Mouse (Mus musculus) gastrocnemius, postnatal 36 days (tissue): ENCODE measurements around the gene Inpp5k. TPM values are rescaled to one million over a fixed set of nuclear protein-coding genes. Genes with fewer than 3 reads are reported as not detected.
A peak's percentile ranks its signal among the peaks of the same experiment; 100 is the strongest.

Experiments used
- DNase-seq, 2 experiments: peaks; one replicate each; pipeline ENCODE4 v3.0.0; 2022
- intact Hi-C: fragments of 180-260 bp; cut with DNase I; formaldehyde crosslinking; loops from one replicate; pipeline ENCODE4 v1.15.1; 2025
- total RNA-seq, 2 experiments: library from RNA; stranded (reverse); gene quantifications; 2 replicates each; pipeline ENCODE4 v1.2.3; 2021

Inpp5k gene
- total RNA-seq, 2 experiments from 2014 or later, result 20.4 to 24.0 TPM

GRCm38 (mm10) chr11:75652222-75652941 lies 21.6 kb downstream of the Inpp5k start:
- DNase-seq, result no peak
- intact Hi-C loops, result no loop called here

- no peak for DNase-seq
- intact Hi-C loops, result no loop called here
These were observed 22.3 kb downstream of the Inpp5k start for GRCm38 (mm10) chr11:75652942-75653684.

GRCm38 (mm10) chr11:75653781-75654470 lies 23.1 kb downstream of the Inpp5k start:
- intact Hi-C loops, result no loop called here
- DNase-seq, result peak; percentile 62 to 71

- DNase-seq, result no peak
- intact Hi-C loops, result no loop called here
These were observed 23.9 kb downstream of the Inpp5k start for GRCm38 (mm10) chr11:75654471-75655390.

GRCm38 (mm10) chr11:75655621-75656545 lies 25.1 kb downstream of the Inpp5k start:
- peak; percentile 70 to 85 for DNase-seq
- intact Hi-C loops, result no loop called here

- intact Hi-C loops, result no loop called here
- no peak for DNase-seq
These were observed 26.1 kb downstream of the Inpp5k start for GRCm38 (mm10) chr11:75656621-75657590.

GRCm38 (mm10) chr11:75657841-75658240 lies 27.1 kb downstream of the Inpp5k start:
- intact Hi-C loops, result no loop called here
- no peak for DNase-seq

- no peak for DNase-seq
- intact Hi-C loops, result no loop called here
These were observed 27.5 kb downstream of the Inpp5k start for GRCm38 (mm10) chr11:75658311-75658710.

GRCm38 (mm10) chr11:75658996-75659750 lies 28.4 kb downstream of the Inpp5k start:
- intact Hi-C loops, result no loop called here
- no peak for DNase-seq

GRCm38 (mm10) chr11:75660081-75660590 lies 29.3 kb downstream of the Inpp5k start:
- no peak for DNase-seq
- intact Hi-C loops, result no loop called here

- intact Hi-C loops, result no loop called here
- DNase-seq, result no peak
These were observed 30.4 kb downstream of the Inpp5k start for GRCm38 (mm10) chr11:75660941-75661800.

GRCm38 (mm10) chr11:75662131-75662530 lies 31.3 kb downstream of the Inpp5k start:
- DNase-seq, result no peak
- intact Hi-C loops, result no loop called here

GRCm38 (mm10) chr11:75666296-75666695 lies 35.5 kb downstream of the Inpp5k start:
- no peak for DNase-seq
- intact Hi-C loops, result no loop called here

GRCm38 (mm10) chr11:75668621-75669020 lies 37.8 kb downstream of the Inpp5k start:
- intact Hi-C loops, result no loop called here
- DNase-seq, result no peak

- intact Hi-C loops, result no loop called here
- no peak for DNase-seq
These were observed 38.5 kb downstream of the Inpp5k start for GRCm38 (mm10) chr11:75669176-75669852.

GRCm38 (mm10) chr11:75669853-75670200 lies 39.0 kb downstream of the Inpp5k start:
- intact Hi-C loops, result no loop called here
- no peak for DNase-seq
